Mouse (Mus musculus) CD4-positive, CD25-positive, alpha-beta regulatory T cell, adult 4 months (primary cell): ENCODE results near the gene Gm47969. TPM values are rescaled to one million over a fixed set of nuclear protein-coding genes. Genes with fewer than 3 reads are reported as not detected.
"Not testable (repeated sequence)": the region's sequence is repeated elsewhere in the genome, so short reads cannot be mapped to it uniquely, and the experiment has no call there.

ENCODE experiments used
- ATAC-seq: one replicate; pipeline ENCODE4 v1.8.0; 2017
- polyA plus RNA-seq, 2 experiments: library from polyadenylated mRNA; unstranded; fragments of 100-300 nt; shearing (Covaris generic); gene quantifications; one replicate each; pipeline ENCODE4 v1.2.1; 2017

Gm47969 gene
- not detected for polyA plus RNA-seq

DNA sequence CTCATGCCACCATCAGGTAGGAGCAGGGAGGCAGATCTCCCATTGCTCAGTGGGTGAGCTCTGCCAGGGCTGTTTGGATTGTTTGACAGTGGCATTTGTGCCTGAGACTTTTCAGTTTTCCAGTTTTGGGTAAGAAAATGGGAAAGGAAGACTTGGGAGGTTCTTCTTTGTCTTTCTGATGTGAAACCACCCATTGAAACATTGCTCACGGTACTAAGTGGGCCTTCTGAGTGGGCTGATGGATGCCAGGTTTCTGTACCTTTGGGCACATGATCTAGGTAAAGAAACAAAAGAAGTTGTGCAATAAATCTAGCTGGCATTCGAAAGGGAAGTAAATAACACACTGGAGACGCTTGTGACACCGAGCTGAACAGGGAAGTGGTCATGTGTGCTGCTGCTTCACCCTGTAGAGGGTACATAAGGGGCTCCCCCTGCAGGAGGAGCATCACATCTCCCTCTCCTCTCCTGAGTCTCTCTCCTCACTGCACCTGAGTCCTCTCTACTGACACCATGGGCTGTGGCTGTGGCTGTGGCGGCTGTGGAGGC lies at the start of gene Gm47969:
Gene Gm47969, plus strand, starts transcription at position 51 of the 546 bp plus-strand sequence.
- ATAC-seq = no peak

DNA sequence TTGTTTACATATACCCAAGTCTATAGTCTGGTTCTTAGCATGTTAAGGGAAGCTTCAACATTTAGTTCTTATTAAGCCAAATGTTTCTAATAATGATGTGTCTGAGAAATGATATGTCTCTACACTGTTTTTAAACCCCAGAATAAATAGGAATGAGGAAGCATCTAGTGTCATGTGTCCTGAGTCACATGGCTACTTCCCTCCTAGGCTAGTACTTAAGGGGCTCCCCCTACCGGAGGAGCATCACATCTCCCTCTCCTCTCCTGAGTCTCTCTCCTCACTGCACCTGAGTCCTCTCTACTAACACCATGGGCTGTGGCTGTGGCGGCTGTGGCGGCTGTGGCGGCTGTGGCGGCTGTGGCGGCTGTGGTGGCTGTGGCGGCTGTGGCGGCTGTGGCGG lies 44.4 kb upstream of the Gm47969 start, which contains the start of gene Gm47959:
Gene Gm47959, plus strand, starts transcription at position 243 of the 400 bp plus-strand sequence.
- ATAC-seq = not testable (repeated sequence)

DNA sequence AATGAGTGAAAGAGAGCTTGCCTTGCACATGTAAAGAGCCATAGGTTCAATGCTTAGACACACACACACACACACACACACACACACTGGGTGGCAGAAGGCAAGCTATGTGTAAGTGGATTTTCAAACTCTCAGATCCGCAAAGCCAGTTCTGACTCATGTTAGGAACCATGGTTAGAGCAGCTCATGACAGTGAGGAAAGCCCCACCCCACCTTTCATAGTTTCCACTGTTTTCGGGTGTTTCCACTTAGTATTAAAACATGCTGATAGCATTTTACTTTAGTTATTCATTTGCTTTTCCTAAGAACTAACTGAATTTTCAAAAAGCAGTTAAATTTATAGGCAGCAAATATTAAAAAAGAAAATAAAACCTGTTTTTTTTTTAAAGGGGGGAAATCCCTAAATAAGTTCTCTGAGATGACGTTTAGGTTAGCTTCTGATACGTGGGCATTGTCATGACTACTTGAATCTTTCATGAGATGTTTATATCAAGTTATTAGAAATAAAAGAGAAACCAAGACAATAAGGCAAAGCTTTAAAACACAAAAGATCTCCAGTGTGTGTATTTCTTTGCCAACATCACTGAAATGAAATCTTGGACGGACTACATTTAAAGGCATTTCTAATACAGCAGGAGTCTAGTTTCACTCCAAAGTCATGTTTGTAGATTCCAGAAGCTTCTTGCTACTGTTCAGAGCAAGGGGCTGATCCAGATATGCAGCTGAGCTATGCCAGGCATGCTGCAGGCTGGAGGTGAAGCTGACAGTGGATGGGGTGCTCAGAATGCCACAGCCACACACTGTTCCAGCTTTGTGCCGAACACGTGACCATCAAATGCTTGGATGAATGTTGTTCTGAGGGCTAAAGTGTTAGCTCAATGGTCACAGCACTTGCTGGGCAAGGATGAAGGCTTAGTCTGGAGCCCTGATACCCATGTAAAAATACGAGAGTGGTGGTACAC lies 38.2 kb upstream of the Gm47969 start:
- peak; percentile 92 for ATAC-seq

DNA sequence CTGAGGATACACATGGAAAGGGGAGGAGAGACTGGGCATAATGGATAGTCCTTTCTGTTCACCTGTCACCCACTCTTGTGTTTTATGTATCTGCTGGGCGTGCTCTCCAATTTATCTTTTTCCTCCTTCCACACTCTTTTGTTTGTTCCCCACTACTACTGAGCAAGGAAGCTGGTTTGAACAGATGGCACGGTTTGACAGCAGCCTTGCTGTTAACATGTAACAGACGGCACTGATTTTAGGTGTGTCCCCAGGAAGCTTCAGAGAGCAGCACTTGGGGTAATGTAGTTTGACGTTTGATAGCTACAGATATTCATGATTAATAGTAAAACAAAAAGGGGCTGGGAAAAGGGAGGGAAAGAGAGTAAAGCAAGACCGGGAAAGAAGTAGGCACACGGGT lies 37.3 kb upstream of the Gm47969 start:
- ATAC-seq = no peak

DNA sequence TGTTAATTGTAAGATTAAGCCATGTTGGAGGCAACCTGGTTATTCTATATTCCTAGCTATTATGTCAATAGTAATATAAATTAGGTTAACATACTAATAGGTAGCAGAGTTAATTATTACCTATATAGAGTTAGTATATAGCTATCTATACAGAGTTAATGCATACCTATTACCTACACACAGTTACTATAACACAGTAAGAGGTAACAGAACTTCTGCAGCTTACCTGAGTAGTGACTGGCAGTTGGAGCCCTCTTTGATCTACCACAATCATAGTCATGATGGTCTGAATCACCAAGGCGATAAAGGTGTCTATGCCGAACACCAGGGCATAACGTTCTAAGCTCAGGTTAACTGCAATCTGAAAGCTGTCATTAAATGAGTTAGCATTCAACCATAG lies 30.3 kb upstream of the Gm47969 start:
- no peak for ATAC-seq

DNA sequence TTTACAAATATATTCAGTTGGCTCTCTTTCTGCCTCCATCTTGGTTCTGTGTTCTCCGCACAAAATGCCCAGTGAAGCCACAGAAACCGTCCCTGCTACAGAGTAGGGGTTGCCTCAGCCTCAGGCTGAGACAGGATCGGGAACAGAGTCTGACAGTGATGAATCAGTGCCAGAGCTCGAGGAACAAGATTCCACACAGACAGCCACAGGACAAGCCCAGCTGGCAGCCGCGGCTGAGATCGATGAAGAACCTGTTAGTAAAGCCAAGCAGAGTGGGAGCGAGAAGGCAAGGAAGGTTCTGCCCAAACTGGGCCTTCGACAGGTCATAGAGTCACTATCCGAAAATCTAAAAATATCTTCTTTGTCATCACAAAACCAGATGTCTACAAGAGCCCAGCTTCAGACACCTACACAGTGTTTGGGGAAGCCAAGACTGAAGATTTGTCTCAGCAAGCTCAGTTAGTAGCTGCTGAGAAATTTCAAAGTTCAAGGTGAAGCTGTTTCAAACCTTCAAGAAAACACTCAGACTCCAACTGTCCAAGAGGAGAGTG lies 29.3 kb upstream of the Gm47969 start:
- ATAC-seq = no peak

DNA sequence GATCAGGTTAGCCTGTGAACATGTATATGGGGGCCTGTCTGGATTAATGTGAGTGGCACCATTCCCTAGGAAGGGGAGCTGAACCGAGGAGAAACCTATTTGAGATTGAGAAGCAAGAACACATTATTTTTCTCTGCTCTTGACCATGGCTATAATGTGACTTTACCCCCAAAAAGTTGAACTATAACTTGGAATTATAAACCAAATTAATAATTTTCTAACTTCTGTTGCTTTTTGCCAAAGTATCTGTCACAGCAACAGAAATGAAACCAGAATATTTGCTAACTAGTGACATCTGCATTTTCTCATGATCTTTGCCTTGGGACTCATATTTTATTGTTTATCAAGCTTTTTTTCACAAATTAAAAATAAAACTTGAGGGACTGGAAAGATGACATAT lies 28.2 kb upstream of the Gm47969 start:
- no peak for ATAC-seq

DNA sequence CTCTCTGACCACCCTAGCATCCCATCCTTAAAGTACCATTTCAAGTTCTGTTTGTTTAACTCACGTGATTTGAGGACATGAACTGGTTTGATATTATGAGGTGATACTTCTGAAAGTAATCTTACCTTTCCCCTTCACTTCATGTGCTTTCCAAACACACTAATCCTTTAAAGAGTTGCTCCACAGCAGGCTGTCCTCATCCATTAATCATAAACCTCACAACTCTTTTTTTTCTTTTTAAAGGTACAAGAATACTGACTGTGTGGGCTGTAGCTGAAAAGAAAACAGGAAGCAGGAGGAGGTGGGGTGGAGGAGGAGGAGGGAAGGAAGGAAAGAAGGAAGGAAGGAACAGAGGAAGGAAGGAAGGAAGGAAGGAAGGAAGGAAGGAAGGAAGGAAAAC lies 12.8 kb upstream of the Gm47969 start:
- ATAC-seq = no peak

DNA sequence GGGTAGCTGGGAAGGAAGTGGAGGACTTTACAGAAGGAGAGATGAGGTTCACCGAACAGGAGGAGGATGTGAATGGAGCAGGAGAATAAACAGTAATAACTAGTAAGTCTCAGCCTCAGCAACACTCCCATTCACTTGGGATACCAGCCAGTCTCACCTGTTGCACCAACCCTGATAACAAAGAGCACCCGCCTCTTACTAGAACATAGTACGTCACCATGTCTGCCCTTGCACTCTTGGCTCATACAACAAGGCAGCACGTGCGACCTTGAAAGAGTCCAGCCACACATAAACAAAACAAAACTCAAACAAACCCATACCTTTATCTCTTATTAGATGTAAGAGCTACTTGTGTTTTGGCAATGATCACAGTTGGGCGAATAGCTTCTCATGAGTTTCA lies 12.2 kb upstream of the Gm47969 start:
- no peak for ATAC-seq

DNA sequence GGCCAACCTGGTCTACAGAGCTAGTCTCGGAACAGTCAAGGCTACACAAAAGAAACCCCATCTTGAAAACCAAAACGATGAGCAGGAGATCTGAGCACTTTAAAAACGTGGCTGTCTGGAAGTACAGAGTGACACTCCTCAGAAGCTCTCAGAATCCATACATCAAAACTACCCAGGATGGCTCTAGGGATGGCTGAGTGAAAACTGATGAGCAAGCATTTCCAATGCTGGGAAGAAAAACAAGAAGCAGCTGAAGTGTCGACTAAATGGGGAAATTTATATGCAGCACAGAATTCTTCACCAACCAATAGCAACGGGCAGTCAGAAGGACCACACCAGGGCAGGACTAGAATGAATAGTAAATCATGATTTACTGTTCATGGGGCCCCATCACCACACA lies 10.2 kb upstream of the Gm47969 start:
- ATAC-seq = no peak

DNA sequence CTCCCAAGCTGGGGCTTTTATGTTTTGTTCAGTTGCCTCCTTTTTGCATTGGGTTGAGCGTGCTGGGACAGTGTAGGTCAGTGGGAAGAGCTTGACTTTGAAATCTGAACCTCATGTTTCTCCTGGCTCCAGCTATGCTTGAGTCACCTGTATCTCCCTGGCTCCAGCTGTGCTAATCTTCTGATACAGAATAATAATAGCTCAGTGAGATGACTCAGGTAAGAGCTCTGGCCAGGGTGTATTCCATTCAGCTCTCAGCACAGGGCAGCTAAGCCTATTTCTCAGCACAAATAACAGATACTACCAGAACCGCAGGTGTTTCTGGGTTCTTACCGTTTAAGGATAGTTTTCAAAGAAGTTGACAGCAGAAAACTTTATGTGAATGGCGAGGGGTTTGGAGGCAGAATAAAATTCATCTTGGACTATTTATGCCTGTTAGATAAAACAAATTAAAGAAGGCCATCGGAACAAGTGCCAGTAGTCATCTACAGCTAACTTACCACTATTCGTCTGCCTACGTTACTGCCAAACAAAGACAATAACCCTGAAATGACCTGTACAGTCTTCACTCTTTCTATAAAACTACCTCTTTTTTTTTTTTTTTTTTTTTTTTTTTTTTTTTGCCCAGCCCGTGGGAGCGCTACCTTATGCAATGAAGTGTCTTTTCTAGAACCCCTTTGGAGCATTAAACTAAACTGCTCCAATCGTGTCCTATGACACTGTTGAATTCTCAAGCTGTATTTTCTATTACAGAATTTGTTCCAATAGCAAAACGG lies 7.7 kb upstream of the Gm47969 start:
- ATAC-seq = no peak

DNA sequence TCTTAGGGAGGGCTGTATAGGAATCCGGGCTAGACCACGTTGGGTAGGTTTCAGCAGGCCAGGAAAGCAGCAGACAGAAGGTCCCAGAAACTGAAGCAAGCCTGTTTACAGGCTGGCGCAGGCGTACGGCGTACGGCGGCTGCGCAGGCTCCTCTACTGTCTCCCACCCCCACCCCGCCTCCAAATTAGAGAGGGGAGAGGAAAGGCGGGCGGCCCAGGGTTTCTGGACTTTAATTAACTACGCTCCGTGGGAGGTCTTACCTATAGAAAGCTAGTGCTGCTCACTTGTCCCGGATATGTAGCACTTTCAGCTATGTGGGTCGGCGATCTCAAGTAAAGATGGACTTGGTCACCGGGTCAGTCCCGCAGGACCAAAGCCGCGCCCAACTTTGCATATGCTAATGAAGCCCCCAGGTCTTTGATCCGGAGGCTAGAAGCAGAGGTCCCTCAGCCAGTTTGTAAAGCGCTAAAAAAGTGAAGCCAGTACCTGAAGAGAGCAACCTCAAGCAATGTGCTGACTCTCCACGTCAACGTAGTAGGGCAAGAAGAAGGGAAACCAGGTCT lies 6.5 kb upstream of the Gm47969 start, which contains the start of gene Slc19a3:
Gene Slc19a3, minus strand, starts transcription at position 340 of the 564 bp plus-strand sequence.
- no peak for ATAC-seq

DNA sequence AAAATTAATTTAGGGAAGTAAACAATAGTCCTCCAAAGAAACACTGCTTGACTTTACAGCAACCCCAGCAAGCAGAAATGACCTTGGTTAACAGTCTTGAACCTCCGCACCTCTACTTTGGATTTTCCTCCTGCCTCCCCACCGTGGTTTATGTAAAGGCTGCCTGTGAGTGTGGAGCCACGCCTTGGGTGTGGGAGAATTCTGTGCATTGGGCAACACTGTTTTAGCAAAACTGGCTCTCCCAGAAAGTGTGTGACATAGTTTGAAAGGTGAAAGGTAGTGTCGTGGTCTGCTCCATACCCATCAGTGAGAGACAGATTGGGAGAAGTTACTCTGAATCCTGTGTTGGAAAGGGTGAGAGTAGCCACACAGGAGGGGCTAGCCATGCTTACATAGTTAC lies 5.7 kb upstream of the Gm47969 start:
- no peak for ATAC-seq

DNA sequence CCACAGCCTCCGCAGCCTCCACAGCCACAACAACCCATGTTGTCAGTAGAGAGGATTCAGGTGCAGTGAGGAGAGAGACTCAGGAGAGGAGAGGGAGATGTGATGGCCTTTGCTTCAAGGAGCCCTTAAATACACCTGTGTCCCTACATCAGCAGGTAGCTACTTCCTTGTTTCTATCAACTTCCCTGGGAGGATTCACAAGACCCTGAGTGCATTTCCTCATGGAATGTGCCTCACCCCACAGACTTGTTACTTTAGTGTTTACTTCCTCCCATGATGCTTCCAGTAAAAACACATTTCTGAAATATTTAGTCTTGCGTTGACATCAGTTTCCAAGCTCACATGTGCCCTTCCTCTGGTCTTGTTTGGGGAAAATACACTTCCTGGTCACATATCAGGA lies 2.4 kb upstream of the Gm47969 start, which contains the start of gene Krtap28-10:
Gene Krtap28-10, minus strand, starts transcription at position 101 of the 400 bp plus-strand sequence.
- ATAC-seq = no peak

DNA sequence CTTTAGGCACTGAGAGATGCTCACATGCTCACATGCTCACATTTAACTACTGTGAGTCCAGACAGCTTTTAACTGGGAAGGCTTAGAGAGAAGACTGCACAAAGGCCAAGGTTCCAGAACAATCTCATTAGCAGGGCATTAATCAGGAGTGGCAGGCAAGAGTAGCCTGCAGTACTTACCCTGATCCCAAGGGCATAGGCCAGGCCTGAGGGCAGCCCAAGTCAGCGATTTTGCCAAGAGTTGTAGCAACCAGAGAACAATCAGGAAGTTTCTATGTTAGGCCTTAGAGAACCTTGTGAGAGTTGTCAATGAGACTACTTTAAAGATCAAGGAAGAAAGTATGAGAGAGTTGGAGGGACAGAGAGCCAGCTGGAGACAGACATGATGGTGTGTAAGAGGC lies 13.7 kb downstream of the Gm47969 start:
- no peak for ATAC-seq

DNA sequence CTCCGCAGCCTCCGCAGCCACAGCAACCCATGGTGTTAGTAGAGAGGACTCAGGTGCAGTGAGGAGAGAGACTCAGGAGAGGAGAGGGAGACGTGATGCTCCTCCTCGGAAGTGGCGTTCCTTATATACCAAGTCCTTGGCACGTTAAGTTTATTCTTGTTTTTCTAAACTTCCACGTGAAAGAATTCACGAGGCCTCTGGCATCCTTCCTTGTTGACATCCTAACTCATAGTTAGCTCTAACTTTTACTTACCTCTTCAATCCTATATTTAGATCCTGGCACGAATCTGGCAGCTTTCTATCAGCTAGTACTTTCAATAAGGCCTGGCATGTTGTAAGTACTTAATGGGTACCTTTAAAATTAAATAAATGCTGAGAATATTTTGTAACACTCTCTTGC lies 14.5 kb downstream of the Gm47969 start, which contains the start of gene A030005K14Rik:
Gene A030005K14Rik, minus strand, starts transcription at position 101 of the 400 bp plus-strand sequence.
- ATAC-seq = no peak

DNA sequence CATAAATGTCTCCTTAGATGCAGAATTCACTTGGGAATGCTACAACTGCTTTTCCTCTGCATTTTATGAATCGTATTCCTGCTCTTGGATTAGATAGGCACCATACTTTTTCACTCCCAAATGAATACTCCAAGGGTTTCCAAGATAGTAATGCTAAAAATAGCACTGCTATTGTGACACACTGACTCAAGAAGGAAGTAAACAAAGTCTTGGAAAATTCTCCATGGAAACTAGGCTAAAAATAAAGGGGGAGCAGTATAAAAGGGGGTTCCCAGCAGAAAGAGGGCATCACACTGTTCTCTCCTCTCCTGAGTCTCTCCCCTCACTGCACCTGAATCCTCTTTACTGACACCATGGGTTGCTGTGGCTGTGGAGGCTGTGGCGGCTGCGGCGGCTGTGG lies 15.9 kb downstream of the Gm47969 start, which contains the start of gene Krtap28-13:
Gene Krtap28-13, plus strand, starts transcription at position 288 of the 400 bp plus-strand sequence.
- no peak for ATAC-seq

DNA sequence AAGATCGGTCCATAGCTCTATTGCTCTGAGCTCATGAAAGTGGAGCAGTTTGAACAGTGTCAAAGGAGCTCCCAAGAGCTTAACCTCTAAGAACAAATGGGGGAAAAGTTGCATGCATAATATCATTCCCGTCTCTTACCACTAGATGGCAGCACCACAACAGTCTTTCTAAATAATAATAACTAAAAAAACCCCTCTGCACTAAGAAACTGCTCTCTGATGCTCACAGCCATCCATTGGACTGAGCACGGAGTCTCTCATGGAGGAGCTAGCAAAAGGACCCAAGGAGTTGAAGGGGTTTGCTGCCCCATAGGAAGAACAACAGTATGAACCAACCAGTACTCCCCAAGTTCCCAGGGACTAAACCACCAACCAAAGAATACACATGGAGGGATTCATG lies 20.1 kb downstream of the Gm47969 start:
- peak; percentile 54 for ATAC-seq

DNA sequence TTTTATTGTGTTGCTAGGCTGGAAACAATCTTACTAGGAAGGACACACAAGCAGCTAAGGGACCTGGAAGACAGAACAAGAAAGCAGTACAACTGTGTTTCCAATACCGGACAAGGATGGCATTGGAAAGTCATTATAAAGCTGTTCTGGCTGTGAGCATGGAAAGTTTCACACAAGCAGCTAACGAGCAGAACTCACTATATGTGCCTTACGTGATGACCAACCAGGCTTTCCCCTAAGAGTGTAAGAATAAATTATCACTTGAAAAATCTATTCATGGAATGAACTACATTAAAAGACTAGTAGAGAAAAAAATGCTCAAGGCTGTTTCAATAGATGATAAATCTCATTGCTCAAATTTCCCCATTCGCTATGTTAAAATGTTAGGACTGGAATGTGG lies 21.8 kb downstream of the Gm47969 start:
- ATAC-seq = no peak

DNA sequence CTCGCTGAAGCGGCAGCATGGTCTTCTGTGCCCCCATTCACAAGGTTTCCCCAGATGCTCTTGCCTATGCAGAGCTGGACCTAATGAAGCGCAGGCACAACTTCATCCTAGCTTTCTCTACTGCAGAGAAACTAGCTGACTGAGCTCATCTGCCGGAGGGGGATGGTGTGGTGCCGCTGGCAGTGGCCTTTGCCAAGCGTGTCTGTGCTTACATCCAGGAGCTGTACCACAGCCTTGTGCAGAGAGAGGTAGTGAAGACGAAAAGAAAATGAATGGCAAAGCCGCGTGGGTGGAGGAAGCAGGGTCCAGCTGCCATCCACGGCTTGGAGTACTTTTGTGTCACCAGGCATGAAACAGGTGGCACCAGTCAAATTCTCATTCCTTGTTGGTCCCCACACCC lies 22.5 kb downstream of the Gm47969 start:
- ATAC-seq = no peak

DNA sequence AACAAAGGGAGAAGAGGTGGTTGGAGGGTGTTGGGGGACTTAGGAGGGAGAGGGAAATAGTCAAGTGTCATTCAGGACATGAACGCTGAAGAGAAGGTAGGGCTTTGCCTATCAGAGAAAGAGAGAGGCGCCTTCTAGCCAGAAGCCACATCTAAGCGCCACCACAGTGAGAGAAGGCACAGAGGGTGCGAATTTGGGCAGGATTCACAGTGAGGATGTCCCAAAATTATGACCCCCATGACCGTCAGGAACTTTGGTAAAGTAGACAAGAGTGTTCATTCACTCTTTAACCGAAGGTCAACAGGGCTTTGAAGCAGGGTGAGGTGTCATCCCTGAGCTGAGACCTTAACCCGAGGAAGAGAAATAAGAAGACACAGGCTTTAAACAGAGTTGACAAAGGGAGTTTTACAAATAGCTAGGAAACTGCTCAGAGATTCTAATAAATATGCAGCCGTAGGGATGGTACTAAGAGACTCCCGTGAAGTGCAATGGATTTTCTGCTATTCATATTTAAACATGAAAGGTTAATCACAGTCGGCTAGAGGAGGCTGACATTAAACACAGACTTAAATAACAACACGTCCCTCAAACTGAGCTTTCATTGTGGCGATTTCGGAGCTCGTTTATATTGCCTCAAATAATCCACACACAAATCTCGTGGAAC lies 30.9 kb downstream of the Gm47969 start:
- no peak for ATAC-seq
